Mouse (Mus musculus): ENCODE measurements around the gene Ripply2. TPM values are rescaled to one million over a fixed set of nuclear protein-coding genes. Genes with fewer than 3 reads are reported as not detected.
A peak's percentile ranks its signal among the peaks of the same experiment; 100 is the strongest.

Ripply2 gene
- polyA plus RNA-seq, 1 experiment, result not detected

DNA sequence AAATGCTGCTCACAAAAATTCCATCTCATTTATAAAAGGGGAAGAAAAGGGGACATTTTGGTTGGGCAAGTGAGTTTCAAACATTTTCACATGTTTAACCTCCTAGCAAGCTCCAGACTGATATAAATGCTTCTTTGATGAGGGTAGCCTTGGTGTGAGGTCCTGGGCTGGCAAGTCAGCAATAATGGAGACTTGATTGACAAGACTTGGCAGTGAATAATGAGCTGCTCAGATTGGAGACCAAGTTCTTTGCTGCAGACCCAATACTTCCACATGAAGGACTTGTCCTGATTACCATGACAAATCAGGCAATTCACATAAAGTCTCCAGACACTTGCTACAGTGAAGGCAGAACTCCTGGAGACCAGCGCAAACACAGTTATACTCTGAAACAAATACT lies 6.4 kb upstream of the Ripply2 start:
- H3K4me3 ChIP-seq, result no peak overlapping the region
- no peaks in the 10 kb centered on the region for H3K36me3 ChIP-seq (ENCODE audit: control insufficient read depth, insufficient read depth)
- no peak overlapping the region for H3K4me2 ChIP-seq (ENCODE audit: low read depth)
- H3ac ChIP-seq (ENCODE audit: control insufficient read depth, insufficient read length), result no peak overlapping the region
- H3K27me3 ChIP-seq (ENCODE audit: control insufficient read depth, insufficient read depth, insufficient read length), result no peaks in the 10 kb centered on the region
- H3K79me2 ChIP-seq (ENCODE audit: control insufficient read depth, insufficient read depth), result no peaks in the 10 kb centered on the region
- TF ChIP-seq CEBPB (IDR thresholded peaks at IDR 0.05; ENCODE audit: insufficient read depth, poor library complexity, severe bottlenecking), result no peak
- TF ChIP-seq USF1 (IDR thresholded peaks at IDR 0.05; ENCODE audit: low read depth), result no peak
- no peak for TF ChIP-seq TCF3 (IDR thresholded peaks at IDR 0.05; ENCODE audit: insufficient read length, low read depth)
- no peak for TF ChIP-seq E2F4 (IDR thresholded peaks at IDR 0.05; ENCODE audit: insufficient read depth)
- TF ChIP-seq REST (IDR thresholded peaks at IDR 0.05; ENCODE audit: insufficient read depth, insufficient read length), result no peak
- no peak for TF ChIP-seq POLR2A (IDR thresholded peaks at IDR 0.05; ENCODE audit: insufficient read length, low read depth)
- TF ChIP-seq MYOD1 (IDR thresholded peaks at IDR 0.05; ENCODE audit: control insufficient read depth in 1 of 3, insufficient read length in 2 of 3, low read depth in 2 of 3), result no peak
- no peak for TF ChIP-seq MYOG (IDR thresholded peaks at IDR 0.05; ENCODE audit: control insufficient read depth in 1 of 3, insufficient read depth in 1 of 3, insufficient read length in 2 of 3, low read depth in 2 of 3)
- no peak for TF ChIP-seq POLR2AphosphoS2 (IDR thresholded peaks at IDR 0.05; ENCODE audit: insufficient read length, low read depth)
- no peak for TF ChIP-seq SRF (IDR thresholded peaks at IDR 0.05; ENCODE audit: control insufficient read depth, insufficient read length, low read depth)
- no peak for TF ChIP-seq MAX (IDR thresholded peaks at IDR 0.05; ENCODE audit: low read depth)
- no peak for TF ChIP-seq TCF12 (IDR thresholded peaks at IDR 0.05; ENCODE audit: insufficient read depth, poor library complexity, severe bottlenecking)

DNA sequence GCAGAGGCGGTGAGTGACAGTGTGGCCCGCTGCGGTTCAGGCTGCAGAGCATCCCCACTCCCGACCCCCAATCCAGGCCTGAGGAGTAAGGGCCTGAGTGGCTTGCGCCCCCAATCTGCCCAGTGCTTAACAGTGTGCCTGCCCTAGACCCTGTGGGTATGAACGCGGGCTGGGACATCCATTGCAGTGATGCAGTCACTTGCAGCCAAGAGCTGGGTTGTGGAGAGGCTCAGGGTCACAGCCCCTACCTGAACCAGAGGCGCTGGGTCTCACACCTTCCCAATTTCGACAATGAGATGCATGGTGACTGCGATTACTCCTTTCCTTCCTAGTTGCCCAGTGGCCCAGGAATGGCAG lies 579 bp downstream of the Ripply2 start:
- TF ChIP-seq TCF12 (IDR thresholded peaks at IDR 0.05; ENCODE audit: insufficient read depth, poor library complexity, severe bottlenecking) (no peak), SRF (IDR thresholded peaks at IDR 0.05; ENCODE audit: control insufficient read depth, insufficient read length, low read depth) (no peak), E2F4 (IDR thresholded peaks at IDR 0.05; ENCODE audit: insufficient read depth) (no peak), USF1 (IDR thresholded peaks at IDR 0.05; ENCODE audit: low read depth) (no peak), MYOD1 (IDR thresholded peaks at IDR 0.05; ENCODE audit: control insufficient read depth in 1 of 3, insufficient read length in 2 of 3, low read depth in 2 of 3) (no peak), REST (IDR thresholded peaks at IDR 0.05; ENCODE audit: insufficient read depth, insufficient read length) (no peak), TCF3 (IDR thresholded peaks at IDR 0.05; ENCODE audit: insufficient read length, low read depth) (no peak)
- Histone ChIP-seq H3K4me3 (no peak overlapping the region), H3ac (ENCODE audit: control insufficient read depth, insufficient read length) (no peak overlapping the region), H3K79me2 (ENCODE audit: control insufficient read depth, insufficient read depth) (no peaks in the 10 kb centered on the region), H3K36me3 (ENCODE audit: control insufficient read depth, insufficient read depth) (no peaks in the 10 kb centered on the region), H3K4me2 (ENCODE audit: low read depth) (no peak overlapping the region), H3K27me3 (ENCODE audit: control insufficient read depth, insufficient read depth, insufficient read length) (peaks cover 21% of the 10 kb centered on the region)

DNA sequence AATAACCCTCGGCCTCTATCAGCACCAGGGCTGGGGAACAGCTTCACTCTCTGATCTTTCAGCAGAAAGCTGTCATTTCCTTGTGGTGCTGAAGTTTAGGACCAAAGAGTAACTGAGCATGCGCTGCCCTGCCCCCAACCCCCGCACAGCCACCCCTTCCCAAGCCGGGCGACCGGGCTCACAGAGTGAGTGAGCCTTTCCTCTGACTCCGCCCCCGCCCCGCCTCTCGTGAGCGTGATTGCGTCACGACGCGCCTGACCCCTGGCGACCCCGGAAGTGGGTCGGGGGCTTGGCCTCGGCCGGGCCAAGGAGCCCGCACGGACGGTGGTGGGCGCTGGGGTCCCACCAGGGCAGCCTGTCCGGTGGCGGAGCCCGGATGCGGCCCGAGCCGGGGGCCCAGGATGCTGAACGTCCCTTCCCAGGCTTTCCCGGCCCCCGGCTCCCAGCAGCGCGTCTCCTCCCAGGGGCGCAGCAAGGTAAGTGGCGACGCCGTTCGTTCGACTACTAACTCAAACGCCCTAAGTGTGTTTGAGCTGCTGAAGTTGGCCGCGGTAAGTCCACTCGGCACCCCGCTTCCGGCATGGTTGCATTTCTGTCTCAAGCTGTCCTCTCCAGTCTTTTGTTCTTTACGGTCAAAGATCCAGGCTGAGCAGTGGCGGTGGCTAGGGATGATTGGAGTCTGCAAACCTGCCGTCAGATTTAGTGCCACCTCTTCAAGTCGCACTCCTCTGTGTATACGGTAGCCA lies 6.6 kb downstream of the Ripply2 start, which contains the start of gene Cyb5r4:
Gene Cyb5r4, plus strand, starts transcription at position 237 of the 746 bp plus-strand sequence.
- H3K36me3 ChIP-seq (ENCODE audit: control insufficient read depth, insufficient read depth), result no peaks in the 10 kb centered on the region
- no peak within 1 kb of the TSS for H3ac ChIP-seq (ENCODE audit: control insufficient read depth, insufficient read length)
- peaks cover 9% of the 10 kb centered on the region for H3K27me3 ChIP-seq (ENCODE audit: control insufficient read depth, insufficient read depth, insufficient read length)
- peaks cover 3% of the 10 kb centered on the region for H3K79me2 ChIP-seq (ENCODE audit: control insufficient read depth, insufficient read depth)
- H3K4me3 ChIP-seq, result peak within 1 kb of the TSS; percentile 46
- H3K4me2 ChIP-seq (ENCODE audit: low read depth), result peak within 1 kb of the TSS; percentile 78
- TF ChIP-seq TCF12 (IDR thresholded peaks at IDR 0.05; ENCODE audit: insufficient read depth, poor library complexity, severe bottlenecking), result no peak
- TF ChIP-seq POLR2A (IDR thresholded peaks at IDR 0.05; ENCODE audit: insufficient read length, low read depth), result peak; percentile 58
- TF ChIP-seq REST (IDR thresholded peaks at IDR 0.05; ENCODE audit: insufficient read depth, insufficient read length), result peak; percentile 86
- TF ChIP-seq CEBPB (IDR thresholded peaks at IDR 0.05; ENCODE audit: insufficient read depth, poor library complexity, severe bottlenecking), result 0 out of 2 replicates have a peak, but pooled peaks have one; percentile 20

DNA sequence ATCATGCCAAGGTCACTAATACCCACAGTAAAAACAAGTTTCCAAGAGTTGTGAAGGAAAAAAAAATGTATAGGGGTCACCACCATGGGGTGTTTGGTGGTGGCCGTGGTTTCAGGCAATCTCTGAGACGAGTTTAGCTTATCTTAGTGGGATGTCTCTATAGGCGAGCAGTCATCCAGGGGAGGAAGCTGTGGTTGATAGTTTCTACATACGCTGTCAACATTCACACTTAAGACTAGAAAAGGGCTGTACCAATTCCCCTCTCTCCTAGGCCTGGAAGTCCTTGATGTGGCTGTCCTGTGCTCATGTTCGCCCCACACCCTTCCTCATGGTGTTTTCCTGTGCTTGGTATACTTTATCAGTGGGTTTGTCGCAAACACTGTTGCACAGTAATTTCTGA lies 10.4 kb downstream of the Ripply2 start:
- no peaks in the 10 kb centered on the region for H3K36me3 ChIP-seq (ENCODE audit: control insufficient read depth, insufficient read depth)
- no peaks in the 10 kb centered on the region for H3K27me3 ChIP-seq (ENCODE audit: control insufficient read depth, insufficient read depth, insufficient read length)
- H3K4me2 ChIP-seq (ENCODE audit: low read depth), result no peak overlapping the region
- peaks cover 3% of the 10 kb centered on the region for H3K79me2 ChIP-seq (ENCODE audit: control insufficient read depth, insufficient read depth)
- no peak overlapping the region for H3K4me3 ChIP-seq
- TF ChIP-seq TCF3 (IDR thresholded peaks at IDR 0.05; ENCODE audit: insufficient read length, low read depth) (no peak), POLR2AphosphoS2 (IDR thresholded peaks at IDR 0.05; ENCODE audit: insufficient read length, low read depth) (no peak), REST (IDR thresholded peaks at IDR 0.05; ENCODE audit: insufficient read depth, insufficient read length) (no peak), POLR2A (IDR thresholded peaks at IDR 0.05; ENCODE audit: insufficient read length, low read depth) (no peak), USF1 (IDR thresholded peaks at IDR 0.05; ENCODE audit: low read depth) (no peak), TCF12 (IDR thresholded peaks at IDR 0.05; ENCODE audit: insufficient read depth, poor library complexity, severe bottlenecking) (no peak), SRF (IDR thresholded peaks at IDR 0.05; ENCODE audit: control insufficient read depth, insufficient read length, low read depth) (no peak)
- H3ac ChIP-seq (ENCODE audit: control insufficient read depth, insufficient read length), result no peak overlapping the region

DNA sequence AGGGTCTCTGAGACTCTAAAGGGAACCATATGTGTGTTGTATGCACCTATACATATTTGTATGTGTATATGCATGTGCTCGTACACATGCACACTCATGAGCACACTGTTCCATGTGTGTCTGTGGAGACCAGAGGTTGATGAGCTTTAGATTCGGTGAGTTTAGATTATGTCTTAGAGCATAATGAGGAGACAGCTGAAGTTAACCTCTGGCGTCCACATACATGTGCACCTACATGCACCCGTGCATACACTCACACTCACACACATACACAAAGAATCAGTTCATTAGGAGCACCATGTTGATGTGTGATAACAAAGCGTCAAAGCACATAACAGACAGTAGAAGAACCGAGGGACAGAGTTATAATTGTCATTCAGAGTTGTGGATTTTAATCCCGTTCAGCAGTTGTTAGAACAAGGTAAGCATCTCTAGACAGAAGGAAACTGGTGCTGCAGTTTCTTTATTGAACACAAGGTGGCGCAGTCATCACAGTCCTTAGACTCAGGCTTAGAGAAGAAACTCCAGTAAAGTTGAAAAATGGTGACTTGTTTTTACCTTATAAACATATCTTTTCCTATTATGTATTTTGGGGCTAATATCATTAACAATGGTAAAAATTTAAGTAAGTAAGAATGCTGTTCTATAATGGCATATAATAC lies 12.2 kb downstream of the Ripply2 start:
- Histone ChIP-seq H3K36me3 (ENCODE audit: control insufficient read depth, insufficient read depth) (no peaks in the 10 kb centered on the region), H3K4me3 (no peak overlapping the region), H3K27me3 (ENCODE audit: control insufficient read depth, insufficient read depth, insufficient read length) (no peaks in the 10 kb centered on the region), H3K4me2 (ENCODE audit: low read depth) (no peak overlapping the region), H3K79me2 (ENCODE audit: control insufficient read depth, insufficient read depth) (peaks cover 3% of the 10 kb centered on the region), H3ac (ENCODE audit: control insufficient read depth, insufficient read length) (no peak overlapping the region)
- TF ChIP-seq E2F4 (IDR thresholded peaks at IDR 0.05; ENCODE audit: insufficient read depth) (no peak), REST (IDR thresholded peaks at IDR 0.05; ENCODE audit: insufficient read depth, insufficient read length) (no peak), MAX (IDR thresholded peaks at IDR 0.05; ENCODE audit: low read depth) (no peak), MYOG (IDR thresholded peaks at IDR 0.05; ENCODE audit: control insufficient read depth in 1 of 3, insufficient read depth in 1 of 3, insufficient read length in 2 of 3, low read depth in 2 of 3) (no peak)

Data from myocyte (in vitro differentiated cells).